Mouse (Mus musculus): Measurements from ENCODE around the gene Mymx.

- TF ChIP-seq POLR2A (IDR thresholded peaks at IDR 0.05; ENCODE audit: insufficient read depth, low read depth, low read length) (no peak), EP300 (IDR thresholded peaks at IDR 0.05; ENCODE audit: insufficient read depth, low read depth, low read length) (no peak), CTCF (IDR thresholded peaks at IDR 0.05) (no peak)
Measured at GRCm38 (mm10) chr17:45641981-45642380, 40.1 kb upstream of the Mymx start.
